Mouse (Mus musculus): ENCODE data around the gene Tsc22d1.

Gene Tsc22d1

DNA sequence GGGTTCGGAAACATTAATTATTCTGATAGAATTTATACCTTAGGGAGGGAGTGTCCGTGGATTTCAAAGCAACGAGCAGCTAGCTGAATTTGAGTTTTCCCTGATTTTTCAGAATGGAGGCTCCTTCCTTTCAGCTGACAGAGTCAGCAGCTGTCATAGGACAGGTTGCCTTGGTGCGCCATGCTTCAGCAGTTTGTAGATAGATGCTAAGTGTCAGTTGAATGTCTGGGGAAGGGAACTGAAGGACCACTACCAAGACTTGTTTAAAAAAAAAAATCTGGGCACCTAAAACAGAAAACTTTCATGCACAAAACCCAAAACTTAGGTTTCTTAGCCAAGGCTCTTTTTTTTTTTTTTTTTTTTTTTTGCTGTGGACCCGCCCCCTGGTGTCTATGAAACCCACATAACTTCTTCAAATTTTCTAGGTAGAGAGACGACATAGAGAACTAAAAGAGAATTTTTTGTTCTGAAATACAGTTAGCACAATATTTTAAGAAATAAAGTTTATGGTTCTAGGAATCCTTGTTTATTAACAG lies 99.4 kb downstream of the Tsc22d1 start:
- in situ Hi-C loops (cut with MboI, MseI) = no loop called here

DNA sequence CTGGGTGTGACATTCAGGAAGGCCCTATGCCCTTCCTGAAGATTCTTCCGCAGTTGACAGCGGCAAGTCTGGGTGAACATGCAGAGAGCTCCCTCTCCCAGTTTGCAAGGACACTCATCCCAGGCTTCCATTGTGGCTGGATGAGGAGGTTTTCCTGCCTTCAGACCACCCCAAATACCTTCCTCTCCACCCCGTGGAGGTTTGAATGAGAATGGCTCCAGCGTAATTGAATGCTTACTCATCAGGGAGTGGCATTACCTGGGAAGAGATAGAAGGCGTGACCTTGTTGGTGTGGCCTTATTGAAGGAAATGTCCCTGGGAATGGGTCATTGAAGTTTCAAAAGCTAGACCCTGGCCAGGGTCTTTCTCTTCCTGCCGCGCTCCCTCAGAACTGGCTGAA lies 100.9 kb downstream of the Tsc22d1 start:
- in situ Hi-C loops (cut with MboI, MseI) = no loop called here

DNA sequence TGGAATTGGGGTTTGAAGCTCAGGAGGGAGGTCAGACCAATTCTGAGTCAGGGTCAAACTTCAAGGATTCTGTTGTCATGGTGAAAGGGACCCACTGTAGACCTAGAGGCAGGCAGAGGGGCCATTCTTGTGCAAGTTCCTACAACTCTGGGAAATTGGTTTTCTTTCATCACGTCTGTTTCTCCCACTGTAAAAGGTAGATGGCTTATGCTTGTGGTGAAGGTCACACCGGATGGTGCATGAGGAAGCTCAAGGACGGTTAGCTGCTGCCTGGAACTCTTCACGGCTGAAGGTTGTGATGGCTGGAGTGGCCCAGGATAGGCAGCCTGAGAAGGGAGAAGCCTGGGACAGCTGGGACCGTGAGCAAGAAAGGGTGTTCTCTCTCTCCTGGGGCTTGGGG lies 103.5 kb downstream of the Tsc22d1 start:
- in situ Hi-C loops (cut with MboI, MseI) = no loop called here

DNA sequence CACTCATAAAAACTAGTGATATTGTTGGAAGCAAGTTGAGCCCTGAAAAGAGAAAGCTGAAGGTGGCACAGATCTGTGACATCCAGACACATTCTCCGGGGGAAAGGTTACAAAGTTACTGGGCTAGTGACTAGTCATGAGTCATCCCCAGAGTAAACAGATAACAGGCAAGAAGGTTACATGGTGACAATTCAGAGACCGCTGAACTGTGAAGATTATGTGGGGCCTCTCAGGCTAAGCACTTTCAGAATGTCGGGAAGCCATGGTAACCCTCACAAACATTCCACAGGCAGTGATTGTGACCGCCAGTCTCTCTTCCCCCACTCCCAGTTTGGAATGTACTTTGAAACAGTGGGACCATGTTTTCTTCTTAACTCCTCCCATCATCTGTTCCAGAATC lies 105.8 kb downstream of the Tsc22d1 start:
- in situ Hi-C loops (cut with MboI, MseI) = no loop called here

DNA sequence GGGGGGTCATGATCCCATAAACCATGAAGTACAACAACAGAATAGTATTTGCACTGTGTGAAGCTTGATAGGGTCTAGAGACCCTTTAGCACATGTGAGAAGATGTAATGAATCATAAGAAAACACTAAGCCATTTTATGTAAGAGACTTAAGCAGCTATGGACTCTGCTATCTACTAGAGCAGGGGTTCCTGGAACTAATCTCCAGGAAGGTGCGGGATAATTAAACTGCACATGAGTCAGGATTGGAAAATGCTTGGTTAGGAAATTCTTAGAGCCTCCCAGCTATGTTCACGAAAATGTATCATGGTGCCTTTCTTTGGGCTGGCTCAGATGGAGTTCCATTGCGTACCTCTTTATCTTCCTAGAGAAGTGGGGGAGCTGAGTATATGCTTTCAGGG lies 106.5 kb downstream of the Tsc22d1 start:
- in situ Hi-C loops (cut with MboI, MseI) = no loop called here

DNA sequence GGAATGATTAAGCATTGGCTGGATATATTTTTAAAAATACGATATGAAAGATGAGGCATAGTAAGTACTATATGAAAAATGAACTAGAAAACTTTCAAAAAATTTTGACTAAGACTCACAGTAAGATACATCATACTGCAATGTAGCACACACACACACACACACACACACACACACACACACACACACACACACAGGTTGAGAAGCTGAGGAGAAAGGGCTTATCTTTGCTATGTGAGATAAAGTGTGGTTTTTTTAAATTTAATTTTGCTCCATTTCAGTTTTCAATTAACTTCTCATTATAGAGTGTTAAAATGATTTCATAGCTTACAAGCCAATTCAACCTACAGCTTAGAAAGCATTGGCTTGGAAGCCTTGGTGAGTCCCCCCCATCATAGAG lies 108.6 kb downstream of the Tsc22d1 start:
- in situ Hi-C loops (cut with MboI, MseI) = no loop called here

DNA sequence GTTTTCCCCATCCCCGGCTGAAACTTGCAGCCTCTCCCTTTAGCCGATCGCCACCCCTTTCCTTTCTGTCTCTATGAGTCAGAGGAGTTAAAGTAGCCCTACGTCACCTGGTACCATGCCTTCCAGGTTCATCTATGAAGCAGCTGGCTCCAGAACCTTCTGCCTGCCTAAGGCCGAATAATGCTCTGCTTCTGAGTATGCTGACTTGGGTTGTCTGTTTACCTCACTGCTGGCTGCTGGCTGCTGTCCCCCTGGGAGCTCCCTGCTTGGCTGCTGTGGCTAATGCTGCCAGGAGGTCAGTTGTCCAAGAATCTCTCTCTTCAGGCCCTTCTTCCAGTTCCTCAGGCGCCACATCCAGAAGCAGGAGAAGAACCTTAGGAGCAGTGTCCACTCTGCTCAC lies 111.7 kb downstream of the Tsc22d1 start:
- in situ Hi-C loops (cut with MboI, MseI) = no loop called here

DNA sequence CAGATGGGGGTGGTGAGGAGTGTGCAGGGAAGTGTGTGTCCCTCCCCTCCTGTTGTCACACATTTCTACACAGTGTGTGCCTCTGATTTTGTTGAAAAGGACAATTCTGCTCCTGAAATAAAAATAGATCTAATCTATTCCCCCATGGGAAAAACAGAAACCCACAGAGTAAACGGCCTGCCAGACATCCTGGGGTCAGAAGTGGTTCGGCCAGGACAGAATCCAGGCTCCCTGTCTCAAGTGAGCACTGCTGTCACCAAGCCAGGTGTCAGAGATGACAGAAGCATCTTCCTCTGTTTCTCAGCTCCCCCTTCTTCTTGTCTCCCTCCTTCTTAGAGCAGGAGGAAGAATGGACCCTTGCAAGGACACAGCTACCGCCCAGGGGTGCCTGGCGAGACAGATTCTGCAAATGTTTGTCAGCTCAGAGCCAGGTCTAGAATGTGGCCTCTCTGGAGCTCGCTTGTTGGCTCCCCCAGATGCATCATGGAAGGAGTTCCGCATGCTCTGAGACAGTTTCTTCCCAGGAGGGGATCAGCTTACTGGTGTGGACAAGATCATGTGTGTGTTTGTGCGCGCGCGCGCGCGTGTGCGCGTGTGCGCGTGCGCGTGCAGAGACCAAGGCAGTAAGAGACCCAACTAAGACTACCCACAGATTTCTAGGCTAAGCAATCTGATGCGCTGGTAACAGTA lies 112.4 kb downstream of the Tsc22d1 start:
- in situ Hi-C loops (cut with MboI, MseI) = no loop called here

DNA sequence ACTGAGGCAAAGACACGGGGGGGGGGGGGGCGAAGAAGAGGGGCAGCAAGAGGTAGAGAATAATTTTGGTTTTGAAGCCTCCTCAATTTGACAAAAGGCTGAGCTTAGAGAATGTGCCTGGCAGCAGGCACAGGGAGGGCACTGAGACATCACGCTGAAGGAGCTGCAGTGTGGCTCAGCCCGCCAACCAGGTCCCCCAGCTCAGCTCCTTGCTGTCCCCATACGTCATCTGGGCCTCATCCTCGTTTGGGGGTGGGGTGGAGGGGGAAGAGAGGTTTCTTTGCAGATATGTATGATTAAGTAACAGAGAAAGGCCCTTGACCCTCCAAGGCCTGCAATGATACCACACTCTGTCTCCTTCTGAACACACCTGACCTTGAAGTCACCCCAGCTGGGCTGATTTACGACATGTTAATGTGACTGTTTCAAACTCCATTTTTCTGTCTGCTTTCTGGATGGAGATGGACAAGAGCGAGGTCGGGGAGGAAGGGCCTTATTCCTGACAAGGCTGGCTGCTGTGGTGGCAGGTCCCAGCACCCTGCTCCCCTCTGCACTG lies 113.1 kb downstream of the Tsc22d1 start:
- in situ Hi-C loops (cut with MboI, MseI) = no loop called here

DNA sequence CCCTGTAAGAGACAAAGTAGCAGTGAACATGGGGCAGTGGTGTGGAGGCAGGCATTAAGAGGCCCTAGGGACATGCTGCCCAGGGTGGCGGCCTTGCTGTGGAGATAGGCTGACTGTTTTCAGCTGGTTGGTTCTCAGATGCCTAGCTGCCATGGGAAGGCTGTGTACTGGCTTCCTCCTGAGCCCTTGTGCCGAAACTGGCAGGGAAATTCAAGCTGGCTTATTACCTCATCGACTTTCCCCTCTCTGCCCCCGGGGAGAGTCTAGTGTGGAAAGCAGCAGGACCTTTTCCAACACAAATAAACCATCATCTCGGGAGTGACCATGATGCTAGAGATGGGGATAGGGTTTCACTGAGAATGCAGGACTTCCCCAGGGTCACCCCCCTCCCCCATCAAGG lies 113.9 kb downstream of the Tsc22d1 start:
- in situ Hi-C loops (cut with MboI, MseI) = no loop called here

DNA sequence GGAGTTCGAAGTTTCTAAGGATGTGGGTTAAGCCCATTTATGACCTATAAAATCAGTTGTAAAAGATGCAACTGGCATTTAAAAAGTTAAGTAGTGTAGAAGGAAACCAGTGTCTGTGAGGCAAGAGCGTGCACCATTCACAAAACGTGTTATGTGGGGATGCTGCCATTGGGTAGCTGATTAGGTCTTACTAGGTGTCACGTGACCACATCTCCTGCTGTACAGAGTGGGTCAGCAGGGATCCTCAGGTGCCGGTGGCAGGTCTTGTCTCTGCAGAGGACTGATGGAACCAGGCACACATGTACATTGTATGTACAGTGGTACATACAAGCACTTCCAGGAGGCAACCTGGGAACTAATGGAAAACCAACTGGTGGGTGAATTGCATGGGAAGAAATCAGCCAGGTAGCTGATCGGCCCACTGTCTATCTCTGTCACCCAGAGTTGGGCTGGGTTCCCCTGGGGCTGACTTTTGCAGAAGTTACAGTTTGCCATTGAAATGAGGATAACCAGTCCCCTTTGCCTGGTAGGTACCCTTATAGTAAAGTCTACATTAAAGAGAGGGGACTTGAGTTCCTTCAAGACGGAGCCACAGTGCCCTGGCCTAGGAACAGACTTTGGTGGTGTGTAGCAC lies 116.4 kb downstream of the Tsc22d1 start:
- in situ Hi-C loops (cut with MboI, MseI) = no loop called here

DNA sequence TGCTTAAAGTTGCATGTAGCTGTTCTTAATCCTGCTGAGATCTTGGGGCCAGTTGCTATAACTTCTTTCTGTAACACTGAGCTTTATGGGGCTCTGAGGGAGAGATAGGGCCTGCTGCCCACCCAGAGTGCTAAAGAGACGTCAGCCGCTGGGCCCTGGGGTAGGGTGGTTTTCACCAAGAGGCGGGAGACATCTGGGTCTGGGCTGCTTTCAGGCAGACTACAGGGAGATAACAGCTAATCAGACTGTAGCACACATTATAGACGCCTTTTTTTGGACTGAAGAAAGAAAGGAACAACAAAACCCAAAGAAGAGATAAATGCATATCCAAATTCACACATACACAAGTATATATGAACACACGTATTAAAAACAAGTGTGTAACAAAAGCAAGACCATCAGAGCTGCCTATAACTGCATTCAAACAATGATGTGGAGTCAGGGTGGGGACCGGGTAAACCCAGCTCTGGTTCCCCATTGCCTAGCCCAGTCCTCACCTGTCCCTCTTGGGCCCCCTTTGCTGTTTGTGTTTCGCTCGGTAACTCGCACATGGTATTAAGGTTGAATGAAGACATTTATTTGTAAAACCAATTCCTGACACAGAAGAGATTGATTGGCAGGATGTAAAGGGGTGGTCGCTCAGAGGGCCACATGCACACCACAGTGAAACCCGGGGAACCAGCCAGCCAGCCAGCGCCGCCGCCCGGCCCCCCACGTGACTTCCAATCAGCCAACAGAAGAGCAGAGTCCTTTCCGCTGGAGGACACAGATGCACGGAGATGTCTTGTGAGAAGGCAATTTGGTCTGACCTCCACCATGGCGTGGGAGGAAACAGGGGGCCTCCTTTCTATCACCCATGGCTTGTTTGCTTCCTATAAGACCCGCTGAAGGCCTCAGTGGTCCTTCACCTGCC lies 117.8 kb downstream of the Tsc22d1 start:
- in situ Hi-C loops (cut with MboI, MseI) = no loop called here

DNA sequence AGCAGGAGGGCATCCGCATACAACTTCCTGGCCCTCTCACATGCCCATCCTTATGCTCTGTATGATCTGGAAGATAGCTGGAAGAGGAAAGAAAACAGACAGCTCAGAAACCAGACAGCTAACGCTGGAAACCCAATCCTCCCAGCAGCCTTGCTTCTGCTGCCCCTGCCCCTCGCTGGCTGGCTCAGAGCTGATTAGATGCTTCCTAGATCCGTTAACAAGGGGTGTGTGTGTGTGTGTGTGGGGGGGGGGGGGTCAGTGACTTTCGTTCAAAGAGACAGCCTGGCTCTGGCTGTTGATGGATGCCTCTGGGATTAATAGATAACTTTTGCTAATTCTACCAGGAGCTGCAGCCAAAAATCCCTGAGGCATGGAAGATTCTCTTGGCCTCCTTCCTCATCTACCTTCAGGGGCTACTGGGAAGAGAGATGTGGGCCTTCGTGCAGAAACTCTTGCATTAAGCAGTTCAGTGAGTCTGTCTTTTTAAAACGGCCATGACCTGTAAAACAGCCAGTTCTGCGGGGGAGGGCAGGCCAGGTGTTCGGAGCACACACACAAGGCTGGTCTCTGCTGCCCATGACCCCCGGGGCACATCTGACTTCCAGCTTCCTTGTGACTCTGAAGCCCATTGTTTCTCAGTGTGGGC lies 118.5 kb downstream of the Tsc22d1 start:
- in situ Hi-C loops (cut with MboI, MseI) = no loop called here

DNA sequence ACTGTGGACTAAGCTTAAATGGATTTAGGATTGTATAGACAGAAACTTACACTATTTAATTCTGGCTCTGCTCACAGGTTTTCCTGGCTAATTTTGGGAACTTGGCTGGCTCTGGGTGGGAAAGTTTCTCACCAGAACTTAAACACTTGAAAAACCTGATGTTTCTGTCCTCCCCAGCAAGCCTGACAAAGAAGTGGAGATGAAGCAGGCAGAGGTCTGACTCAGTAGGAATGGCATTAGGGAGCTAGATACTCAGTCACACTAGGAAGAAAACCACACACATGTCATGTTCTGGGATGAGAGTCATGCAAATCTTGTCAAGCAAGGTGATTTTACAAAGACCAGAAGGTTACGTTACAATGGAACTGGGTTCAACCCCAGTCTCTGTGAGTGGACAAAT lies 120.3 kb downstream of the Tsc22d1 start:
- in situ Hi-C loops (cut with MboI, MseI) = no loop called here

DNA sequence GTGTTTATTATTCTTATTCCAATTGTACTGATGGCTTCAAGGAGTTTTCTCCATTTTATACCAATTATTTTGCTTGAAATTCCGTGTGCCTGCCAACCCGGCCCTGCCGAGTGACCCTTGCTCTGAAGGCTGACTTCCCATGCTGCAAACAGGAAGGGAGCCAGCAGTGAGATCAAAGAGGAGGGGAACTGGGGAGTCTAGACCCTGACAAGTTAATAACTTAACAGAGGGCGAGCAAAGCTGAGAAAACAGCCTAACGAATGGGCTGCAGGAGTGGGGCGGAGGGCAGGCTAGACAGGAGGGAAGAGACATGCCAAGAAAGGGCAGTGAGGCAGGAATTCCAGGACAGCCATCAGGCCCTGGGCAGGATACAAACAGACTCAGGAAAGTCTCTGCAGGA lies 122.2 kb downstream of the Tsc22d1 start:
- in situ Hi-C loops (cut with MboI, MseI) = no loop called here

DNA sequence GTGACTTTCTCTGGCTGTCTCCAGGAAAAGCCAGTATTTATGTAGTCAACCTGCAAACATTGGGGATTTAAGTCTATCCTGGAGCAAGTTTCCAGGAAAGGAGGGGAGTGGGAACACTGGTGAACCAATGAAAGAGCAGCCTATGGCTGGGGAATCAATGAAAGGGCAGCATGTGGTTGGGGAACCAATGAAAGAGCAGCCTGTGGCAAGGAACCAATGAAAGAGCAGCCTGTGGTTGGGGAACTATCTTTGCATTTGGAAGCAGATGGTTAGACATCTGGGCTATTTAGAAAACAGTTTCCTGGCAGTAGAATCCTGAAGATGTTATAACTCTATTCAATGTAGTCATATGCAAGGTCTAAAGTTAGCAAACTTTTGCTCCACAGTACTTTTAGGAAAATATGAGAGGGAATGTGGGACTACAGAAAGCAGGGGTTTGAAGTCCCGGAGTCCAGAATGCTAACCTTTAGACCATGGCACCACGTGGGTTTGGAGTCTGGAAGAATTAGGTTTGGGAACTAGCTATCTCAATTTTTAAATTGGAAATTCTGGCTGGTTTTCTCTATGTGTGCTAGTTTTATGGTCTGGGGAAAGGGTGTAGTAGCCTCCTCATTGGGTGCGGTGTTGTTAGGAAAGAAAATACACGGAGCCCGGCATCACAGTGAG lies 125.4 kb downstream of the Tsc22d1 start:
- in situ Hi-C loops (cut with MboI, MseI) = no loop called here

DNA sequence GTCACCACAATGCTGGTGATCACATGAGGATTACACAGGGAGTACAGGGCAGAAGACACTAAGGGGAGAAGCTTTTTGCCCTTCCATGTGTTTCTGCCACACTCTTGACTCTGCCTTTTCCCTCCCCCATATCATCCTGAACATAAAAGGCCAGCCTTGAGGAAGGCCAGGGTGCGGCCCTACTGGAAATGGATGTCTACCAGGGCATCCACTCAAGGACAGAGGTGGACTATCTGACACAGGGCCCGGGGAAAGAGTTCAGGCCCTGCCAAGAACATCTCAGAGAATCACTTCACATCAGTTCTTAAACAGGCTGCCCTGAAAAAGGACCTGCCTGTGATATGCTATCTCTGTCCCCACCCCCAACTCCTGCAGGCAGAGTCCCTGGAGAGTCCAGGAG lies 126.6 kb downstream of the Tsc22d1 start:
- in situ Hi-C loops (cut with MboI, MseI) = no loop called here

DNA sequence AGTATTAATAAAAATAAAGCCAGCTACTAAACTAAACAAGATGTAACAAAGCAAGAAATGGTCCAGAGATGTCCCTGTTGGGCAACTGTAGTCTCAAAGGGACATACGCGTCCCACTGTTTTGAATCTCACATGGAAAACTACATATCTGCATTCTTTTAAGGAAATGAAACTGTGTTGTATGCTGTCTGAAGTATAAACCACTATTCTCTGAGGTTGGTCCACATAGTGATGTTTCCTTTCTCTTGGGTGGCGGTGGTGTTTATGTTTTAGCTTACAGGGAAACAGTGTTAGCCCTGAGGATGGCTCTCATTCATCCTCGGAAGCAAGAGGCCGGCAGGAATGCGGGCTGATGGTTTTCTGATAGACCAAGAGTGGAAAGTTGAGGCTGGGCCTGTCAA lies 129.4 kb downstream of the Tsc22d1 start:
- in situ Hi-C loops (cut with MboI, MseI) = no loop called here

DNA sequence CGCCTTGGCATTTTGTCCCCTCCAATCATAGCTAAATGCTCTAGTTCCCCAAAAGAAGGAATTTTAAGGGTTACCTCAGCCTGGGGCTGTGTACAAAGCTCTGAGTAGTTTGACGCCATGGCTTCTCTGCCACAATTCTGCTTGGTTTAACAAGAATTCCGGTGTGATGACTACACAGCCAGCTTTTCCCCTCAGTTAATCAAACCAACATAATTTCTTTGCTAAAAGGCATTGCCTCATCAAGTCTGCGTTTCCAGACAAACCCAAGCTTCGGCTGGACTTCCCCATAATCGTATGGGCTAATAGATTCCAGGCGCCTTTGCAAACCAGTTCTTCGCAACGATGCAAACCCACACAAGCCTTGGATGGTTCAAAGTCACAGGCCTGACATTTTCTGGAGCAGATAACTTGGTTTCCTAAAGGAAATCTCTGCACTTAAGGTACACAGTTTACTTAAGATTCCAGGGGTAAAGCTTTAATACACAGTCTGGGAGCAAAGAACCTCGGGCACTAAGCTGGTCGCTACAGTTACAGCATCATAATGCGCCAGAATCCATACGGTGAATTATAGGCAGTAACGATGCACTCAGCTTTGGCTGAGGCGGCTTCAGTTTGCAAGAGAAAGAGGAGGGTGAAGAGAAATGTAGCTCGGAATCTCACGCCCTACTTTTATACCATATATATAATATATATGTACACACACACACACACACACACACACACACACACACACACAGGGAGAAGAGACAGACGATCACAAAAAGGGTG lies 140.7 kb downstream of the Tsc22d1 start:
- in situ Hi-C loops (cut with MboI, MseI) = no loop called here

Measured in T-helper 2 cell (primary cell).